Mouse (Mus musculus): ENCODE results near the gene Tmem140. TPM values are rescaled to one million over a fixed set of nuclear protein-coding genes. Genes with fewer than 3 reads are reported as not detected.

Gene Tmem140
- 10 to 100 TPM; 16.0 to 19.3 TPM for total RNA-seq (2021)

DNA sequence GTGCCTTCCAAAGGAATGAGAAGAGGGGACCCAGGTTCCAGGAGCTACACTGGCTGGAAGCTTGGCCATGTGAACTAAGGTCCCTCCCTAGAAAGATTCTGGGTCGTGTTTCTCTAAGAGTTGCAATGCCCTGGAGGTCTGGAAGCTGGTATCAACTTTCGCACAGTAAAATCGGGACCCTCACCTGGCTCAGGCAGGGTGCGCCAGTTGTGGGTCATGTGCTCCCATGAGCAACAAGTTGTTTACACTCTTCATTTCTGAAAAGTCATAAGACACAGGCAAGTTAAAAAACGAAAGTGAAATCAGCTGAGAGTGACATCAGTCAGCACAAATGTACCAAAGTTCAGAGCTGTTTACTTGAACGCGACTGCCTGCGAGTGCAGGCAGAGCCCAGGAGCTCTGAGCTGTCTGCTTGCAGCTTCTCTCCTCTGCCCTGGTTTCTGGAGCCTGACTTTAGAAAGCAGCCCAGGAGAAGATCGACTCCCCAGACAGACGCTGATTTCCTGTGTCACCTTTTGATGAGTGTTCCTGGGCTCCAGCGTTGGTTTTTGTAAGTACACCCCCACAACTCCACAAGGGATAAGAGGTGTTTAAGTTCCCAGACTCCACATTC, at the start of gene Tmem140:
TSS of gene Tmem140 (plus strand) at position 356 of the 613 bp plus-strand sequence.
- DNase-seq = peak in 1 of 2 experiments; percentile 67

DNA sequence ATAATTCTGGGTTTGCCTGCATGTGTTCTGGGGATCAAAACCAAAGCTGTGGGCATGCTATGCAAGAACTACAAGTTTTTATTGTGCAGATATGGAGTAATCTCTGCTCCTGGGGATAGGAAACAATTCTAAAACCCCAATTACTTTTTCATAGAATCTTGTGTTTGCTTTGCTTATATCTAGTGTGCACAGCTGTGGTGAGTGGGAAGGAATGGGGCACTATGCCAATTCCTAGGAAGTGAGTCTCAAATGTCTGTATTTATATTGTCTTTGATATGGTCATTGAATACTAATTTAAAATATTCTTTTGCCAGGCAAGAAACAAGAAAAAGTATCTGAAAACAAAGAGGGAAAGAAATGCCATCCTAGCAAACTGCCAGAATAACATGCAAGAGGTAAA, 38.5 kb upstream of the Tmem140 start:
- intact Hi-C loops (cut with DNase I) = no loop called here
- peak; percentile 5 to 8 for DNase-seq

More for the DNA sequence above, at the start of gene Tmem140:
- intact Hi-C loops (cut with DNase I) = no loop called here

DNA sequence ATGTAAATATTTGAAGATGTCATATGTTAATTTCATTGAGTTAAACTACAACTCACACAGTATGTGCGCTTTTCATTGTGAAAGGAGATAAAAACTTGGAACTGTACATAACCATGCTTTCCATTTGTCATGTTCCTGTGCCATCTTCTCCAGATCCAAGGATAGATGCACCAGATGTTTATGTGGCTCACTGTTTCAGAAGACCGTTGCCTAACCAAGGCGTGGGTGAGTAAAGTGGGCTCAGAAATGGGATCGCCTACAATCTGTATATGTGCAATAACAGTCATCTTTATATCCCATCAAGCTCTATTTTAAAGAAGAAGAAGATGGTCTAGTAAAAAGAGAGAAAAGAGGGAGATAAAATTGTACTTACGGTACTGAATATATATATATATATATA, 30.6 kb upstream of the Tmem140 start:
- no peak for DNase-seq
- intact Hi-C loops (cut with DNase I) = no loop called here

DNA sequence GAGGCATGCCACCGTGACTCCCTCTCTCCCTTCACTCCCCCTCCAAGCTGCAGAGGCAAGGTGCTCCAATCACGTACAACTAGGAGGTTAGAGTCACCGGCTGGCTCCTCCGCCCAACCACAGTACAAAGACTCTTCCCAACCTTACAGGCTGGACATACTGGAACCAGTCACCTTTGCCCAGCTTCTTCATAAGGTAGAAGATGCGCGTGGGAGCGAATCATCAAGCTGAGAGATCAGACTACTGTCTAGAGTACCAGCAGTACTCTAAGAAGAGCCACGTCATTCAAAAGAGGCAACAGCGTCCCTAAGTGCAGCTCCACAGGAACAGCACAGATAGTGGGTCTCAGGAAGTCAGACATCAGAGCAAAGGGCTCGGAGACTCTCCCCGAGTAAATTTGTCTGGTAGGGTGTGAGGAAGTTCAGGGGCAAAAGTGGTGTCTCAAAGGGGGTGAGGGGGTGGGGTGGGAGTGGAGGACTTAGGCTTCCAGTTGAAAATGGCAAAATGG, 1.3 kb upstream of the Tmem140 start:
- DNase-seq = no peak
- intact Hi-C loops (cut with DNase I) = no loop called here

DNA sequence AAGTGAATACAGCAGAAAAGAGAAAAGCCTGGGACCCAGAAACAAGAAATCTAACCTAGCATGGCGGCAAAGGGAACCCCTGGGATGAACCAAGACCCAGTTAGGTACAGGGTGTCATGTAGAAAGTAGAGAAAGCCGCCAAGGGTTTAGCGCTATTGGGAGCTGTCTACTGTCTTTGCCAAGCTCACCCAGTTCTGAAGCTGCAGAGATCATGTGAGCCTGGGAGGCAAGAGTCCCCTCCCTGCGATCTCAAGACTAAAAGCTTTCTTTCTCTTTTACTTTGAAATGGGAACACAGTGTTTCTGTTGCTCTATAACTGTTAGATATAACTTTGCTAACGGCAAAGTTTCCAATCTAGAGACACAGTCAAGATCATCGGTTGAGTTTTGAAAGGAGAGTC, 565 bp upstream of the Tmem140 start:
- intact Hi-C loops (cut with DNase I) = no loop called here
- peak in 1 of 2 experiments; percentile 47 for DNase-seq

DNA sequence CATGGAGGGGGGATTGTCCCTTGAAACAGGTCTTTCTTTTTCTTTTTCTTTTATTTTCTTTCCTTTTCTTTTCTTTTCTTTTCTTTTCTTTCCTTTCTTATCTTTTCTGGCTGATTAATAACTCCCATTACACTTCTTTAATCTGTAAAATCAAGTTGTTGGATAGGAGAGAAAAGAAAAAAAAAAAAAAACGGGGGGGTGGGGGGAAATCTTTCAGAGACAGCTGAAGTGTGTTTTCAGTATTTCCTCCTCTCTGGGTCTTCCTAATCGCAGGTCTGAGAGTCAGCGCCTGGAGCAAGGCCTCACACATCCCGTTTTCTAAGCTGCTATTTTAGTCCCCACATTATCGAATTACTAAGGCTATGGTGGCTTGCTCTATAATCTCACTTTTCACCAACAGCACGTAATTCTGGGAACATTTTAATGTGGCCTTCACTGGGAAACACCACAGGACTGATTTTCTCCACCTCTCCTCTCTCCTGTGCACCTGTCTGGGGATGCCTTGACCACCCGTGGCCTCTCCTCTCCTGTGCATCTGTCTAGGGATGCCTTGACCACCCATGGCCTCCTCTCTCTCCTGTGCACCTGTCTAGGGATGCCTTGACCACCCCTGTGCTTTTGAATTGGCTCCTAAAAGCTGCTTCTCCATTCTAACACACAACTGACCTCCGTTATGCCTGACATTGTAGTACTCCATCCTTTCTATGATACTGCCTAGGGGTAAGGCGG, 1.0 kb downstream of the Tmem140 start:
- DNase-seq = no peak

DNA sequence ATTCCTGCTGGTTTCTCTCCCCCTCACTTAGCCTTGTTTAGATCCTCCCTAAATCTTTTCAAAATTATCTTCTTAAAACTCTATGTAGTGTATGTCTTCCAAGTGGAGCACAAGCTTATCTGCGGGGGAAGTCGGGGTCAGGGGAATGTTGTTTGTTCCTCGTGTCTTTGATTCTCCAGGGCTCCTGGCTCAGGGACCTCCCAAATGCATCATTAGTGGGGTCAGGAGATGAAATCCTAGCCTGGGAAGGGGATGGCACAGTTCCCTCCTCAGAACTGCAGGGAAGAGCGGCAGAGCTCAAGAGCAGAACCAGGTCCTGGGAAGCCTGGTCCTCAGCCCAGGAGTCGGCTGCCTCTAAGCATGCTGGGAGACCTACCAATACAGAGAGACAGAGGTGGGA, 2.3 kb downstream of the Tmem140 start:
- DNase-seq = no peak
- intact Hi-C loops (cut with DNase I) = loop anchor here (1.0 kb wide), 2 partner anchors 12 to 84 kb away; no protein-coding TSS in a partner anchor

More for the DNA sequence above, 1.0 kb downstream of the Tmem140 start:
- intact Hi-C loops (cut with DNase I) = no loop called here

DNA sequence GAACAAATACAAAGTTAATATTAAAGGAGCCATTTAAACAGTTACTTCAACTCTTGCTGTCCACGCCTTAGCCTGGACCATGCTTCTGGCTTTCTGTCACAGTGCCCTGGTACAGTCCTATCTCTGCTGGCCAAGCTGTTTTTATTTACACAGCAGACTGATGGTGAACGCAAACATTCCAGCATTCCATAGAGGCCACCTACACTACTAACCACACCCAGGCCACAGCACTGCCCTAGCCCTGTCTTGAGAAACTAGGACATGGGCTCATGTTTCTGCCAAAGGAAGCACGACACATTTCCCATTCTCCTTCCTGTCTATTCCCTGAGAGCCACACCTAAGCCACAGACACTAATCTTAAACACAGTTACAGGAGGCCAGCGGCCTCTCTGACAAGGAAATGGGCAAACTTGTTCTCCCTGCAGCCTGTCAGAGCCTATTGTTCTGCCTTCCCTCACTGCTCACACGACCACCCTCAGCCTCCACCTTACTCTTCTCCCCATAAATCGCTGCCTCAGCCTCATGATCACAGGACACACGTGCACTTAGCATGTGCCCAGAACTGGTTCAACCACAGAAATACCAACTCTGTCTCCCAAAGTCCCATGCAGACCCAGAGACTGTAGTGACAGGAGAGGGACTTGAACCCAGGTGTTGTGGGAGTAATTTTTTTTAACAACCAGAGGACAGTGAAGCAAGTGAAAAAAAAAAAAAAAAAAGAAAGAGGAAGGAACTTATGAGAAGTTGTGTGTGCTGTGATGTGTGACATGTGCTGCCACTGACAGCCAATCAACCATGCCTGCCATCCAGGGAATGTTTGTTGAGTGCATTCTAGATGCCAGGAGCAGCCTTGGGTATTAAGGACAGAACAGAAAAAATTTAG, 3.0 kb downstream of the Tmem140 start:
- intact Hi-C loops (cut with DNase I) = loop anchor here (1.0 kb wide), 2 partner anchors 11 to 85 kb away; no protein-coding TSS in a partner anchor
- DNase-seq = no peak

DNA sequence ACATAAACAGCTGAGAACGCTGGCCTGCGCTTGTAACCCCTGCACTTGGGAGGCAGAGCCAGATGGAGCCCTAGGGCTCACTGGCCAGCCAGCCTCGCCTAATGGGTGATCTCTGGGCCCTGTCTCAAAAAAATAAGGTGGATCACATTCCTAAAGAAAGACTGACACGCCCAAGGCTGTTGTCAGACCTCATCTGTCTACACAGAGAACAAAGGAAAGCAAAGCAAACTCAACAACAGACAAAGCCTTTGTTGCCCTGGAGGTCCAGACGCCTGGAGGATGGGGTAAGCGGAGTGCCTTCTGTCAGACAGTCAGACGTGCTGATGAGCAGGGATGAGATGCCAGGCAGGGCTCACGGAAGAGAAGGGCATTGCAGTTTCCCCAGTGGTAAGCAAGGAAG, 3.8 kb downstream of the Tmem140 start:
- no peak for DNase-seq
- intact Hi-C loops (cut with DNase I) = no loop called here

DNA sequence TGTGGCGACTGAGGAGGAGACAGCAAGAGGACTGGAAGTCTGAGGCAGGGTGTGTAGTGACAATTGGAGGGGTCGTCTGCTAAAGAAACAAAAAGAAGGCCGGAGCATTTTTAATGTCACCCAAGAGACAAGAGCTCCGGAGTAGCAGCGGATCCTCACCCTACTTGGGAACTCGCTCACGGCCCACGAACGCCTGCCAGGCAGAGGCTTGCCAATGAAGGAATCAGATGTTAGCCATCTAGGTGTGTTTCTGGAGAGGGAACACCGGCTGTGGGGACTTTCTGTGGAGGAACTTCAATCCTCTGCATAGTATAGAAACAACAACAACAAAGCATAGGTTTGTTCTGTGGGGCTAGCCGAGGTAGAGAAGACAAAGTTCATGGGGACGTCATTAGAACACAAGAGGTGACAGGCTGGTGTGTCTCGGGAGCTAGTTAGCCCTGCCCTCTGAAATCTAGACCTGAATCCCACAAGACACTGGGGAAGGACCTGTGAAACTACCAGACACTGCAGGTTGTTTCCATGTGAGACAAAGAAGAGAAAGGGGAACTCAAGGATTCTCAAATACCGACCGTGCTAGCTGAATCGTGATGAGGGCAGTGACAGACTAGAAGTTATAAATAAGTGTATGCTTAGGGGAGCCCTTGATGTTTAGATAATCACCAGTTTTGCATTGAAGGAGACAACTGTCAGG, 4.5 kb downstream of the Tmem140 start:
- intact Hi-C loops (cut with DNase I) = no loop called here
- DNase-seq = no peak

DNA sequence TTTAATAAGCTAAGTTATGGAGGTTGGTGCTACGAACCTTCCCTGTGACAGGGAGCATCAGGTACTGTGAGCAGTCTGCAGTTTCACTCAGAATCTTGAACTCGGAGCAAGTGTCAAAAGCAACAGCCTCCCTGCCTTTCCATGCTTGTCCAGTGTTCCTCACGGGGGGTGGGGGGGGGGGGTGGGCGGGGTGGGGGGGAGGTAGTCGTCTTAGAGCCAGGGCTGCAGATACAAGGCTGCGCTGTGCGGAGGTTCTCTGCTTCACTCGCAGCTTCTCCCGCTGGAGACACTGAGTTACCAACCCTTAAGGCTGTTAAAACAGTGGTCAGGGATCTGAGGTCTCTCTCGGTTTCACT, 5.0 kb downstream of the Tmem140 start:
- DNase-seq = no peak
- intact Hi-C loops (cut with DNase I) = no loop called here

DNA sequence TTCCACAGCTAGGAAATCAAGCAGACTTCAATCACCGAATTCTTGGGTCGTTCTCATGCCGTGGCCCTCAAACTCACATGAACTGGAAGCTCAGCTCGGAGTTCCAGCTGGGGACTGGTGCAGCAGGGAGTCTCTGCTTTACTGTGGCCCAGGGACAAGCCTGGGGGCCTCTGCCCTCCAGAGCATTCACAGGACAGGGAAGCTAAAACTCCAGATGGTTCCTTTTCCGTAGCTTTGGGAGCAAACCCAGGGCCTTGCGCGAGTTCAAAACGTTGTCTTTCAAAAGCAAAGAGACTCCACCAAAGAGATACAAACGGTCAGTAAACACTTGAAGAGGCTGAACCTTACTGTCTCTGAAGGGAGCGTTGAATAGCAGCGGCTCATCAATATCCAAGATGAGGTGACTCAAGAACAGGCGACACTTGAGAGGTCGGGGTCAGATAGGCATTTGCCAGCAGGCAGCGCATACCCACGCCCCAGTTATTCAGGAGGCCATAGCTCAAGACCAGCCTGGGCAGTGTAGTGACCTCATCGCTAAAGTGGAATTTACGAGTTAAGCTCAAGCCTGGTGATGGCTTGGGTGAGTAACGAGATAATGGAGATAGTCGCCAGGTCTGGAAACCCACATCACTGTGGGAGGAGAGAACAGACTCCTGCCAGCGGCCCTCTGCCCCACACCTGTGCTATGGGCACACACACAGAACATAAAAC, 5.7 kb downstream of the Tmem140 start:
- DNase-seq = no peak
- intact Hi-C loops (cut with DNase I) = no loop called here

DNA sequence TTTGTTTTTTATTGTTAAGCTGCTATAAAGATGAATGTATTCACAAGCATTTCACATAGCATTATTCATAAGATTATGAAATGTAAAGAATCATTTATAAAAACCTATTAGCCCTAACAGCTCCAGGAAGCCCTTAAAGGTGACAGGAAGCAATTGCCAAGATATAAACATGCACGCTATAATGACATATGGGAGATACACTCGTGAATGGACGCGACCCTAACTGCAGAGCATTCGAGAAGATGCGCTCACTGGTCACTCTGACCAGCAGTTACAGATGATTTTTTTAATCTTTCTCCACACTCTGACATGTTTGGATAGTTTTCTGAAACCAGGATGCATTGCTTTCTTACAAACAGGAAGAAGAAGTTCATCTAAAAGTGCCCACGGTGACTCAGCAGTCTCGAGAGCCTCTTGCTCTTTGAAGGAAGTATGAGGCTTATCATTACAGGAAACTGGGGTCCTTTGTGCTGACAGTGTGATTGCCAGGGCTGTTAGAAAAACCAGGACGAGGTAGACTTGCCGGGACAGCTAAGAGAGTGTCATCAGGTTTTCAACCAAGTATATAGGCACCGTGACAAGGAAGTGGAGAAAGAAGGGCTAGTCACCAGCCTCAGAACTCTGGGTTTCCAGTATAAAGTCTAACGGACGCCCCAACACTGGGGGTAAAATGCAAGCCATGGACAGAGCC, 6.4 kb downstream of the Tmem140 start:
- DNase-seq = no peak
- intact Hi-C loops (cut with DNase I) = no loop called here

DNA sequence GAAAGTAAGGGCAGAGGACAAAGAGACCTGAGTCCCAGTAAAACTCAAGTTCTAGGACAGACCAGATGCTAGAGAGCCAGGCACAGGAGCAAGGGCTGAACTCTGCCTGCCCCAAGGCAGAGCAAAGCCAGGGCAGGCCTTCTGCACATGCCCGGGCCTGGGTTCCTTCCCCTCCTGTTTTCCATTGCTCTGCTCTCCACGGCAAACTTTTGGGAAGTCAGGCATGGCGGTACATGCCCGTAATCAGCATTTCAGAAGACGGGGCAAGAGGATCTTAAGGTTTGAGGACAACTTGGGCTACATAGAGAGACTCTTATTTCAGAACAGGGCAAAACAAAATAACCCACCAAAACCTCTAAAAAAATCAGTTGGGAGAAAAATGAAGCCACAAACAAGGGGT, 7.2 kb downstream of the Tmem140 start:
- intact Hi-C loops (cut with DNase I) = no loop called here
- no peak for DNase-seq

DNA sequence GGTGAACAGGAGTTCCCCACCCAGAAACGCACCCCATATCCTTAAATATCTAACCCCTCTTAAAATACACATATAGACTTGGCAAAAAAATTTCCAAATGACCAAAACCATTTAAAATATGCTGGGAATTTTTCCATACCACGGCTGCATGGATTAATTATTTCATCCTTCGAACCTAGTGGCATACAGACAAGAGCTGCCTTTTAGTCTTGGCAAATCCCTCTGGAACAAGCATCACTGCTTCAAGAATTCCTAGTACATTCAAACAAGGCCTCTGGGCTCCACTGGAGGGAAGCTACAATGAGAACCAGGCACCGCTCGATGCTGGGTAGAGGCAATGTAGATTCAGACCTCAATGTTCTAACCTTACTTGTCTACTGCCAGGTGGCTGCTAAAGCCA, 7.8 kb downstream of the Tmem140 start:
- DNase-seq = no peak
- intact Hi-C loops (cut with DNase I) = no loop called here

DNA sequence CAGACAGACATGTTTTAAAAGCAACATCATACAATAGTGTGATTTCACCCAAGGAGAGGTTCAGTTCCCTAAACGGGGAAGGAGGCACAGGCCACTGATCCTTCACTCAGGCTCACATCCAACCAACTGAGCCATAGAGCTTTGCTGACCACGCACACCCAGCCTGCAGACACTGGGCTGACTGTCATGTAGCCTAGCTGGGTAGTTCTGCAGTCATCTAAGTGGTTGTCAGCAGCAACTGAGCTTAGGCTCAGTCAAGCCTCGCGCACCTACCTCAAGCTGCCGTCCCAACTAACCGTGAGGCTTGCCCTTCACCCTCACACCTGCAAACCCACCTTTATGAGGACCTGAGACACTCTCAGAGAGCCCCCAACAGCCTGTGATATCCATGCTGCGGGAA, 9.0 kb downstream of the Tmem140 start:
- DNase-seq = no peak
- intact Hi-C loops (cut with DNase I) = no loop called here

DNA sequence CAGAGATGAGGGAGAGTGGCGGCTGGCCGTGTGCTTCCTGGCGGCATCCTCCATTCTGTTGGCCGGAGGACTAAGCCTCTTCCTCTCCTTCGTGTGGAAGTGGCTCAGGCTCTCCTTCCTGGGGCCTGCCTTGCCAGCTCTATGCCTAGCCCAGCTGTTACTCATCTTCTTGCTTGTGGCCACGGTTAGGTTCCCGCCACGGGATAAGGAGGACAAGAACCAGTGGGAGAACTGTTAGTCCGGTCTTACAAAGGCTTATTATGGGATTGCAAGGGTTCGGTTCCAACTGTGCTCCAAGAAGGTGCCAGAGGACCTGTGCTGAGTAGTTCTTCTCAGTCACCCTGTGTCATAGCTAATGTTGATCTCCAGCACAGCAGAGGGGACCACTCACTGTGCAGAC, 9.9 kb downstream of the Tmem140 start:
- DNase-seq = no peak
- intact Hi-C loops (cut with DNase I) = no loop called here

DNA sequence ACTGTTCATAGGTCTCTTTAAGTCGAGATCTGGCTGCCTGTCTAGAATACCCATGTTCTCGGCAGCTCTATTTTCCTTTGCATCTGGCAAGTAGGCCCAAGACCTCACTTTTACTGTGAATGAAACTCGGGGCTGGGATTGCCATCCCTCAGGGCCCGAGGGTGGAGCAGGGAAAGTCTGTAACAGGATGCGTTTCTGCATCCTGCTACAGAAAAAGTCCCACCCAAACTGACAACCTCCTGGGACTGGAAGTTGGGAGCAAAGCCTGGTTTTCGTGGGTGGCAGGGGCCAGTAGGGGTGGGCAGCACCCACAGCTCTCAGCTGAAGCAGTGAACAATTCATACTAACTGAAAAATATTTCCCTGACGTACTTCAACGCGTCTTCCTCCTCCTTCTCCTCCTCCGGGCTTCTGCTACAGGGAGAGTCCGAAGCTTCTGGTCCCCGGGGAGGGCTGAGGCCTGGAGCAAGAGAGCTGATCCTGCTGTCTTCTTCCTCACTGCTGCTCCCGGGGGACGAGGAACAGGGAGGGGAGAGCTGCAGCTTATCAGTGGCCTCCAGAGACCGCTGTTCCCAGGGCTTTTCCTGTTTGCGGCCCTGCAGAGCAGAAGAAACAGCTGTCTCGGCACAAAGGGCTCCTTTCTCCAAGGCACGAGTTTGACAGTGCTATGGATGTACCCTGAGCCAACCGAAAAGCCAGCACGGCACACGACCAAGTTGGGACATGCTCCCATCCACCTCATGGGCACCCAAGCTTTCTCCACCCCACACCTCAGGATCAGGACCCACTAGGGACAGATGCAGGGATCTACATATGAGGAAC, 11.4 kb downstream of the Tmem140 start:
- intact Hi-C loops (cut with DNase I) = no loop called here
- DNase-seq = peak; percentile 82 to 85
